Mouse (Mus musculus) spleen, postnatal 36 days (tissue): ENCODE data around the gene 1700030K09Rik.

Source experiments
- DNase-seq, 2 experiments: peaks; one replicate each; pipeline ENCODE4 v3.0.0; 2022; ENCODE audit warnings: low spot score in 2 of 2, mixed read lengths in 1 of 2

Gene 1700030K09Rik

GRCm38 (mm10) chr8:72504637-72505314 lies 61.1 kb downstream of the 1700030K09Rik start:
- DNase-seq = no peak

- no peak for DNase-seq
Measured at GRCm38 (mm10) chr8:72507505-72507904, 63.8 kb downstream of the 1700030K09Rik start.
